12 mouse cellular contexts compared by ENCODE assay signal in genomic region chr3:135630430-135631095, GRCm38 (mm10).
DNase-seq lines count a peak whose midpoint lies in the region; ATAC-seq and TF ChIP-seq lines count a peak whose summit lies in the region.
"Had no signal": no experiment of that assay in that cellular context is flagged by ENCODE, and none has a peak within 500 bp of the region (broad histone marks: within the 10 kb centered on the region; RNA-seq: fewer than 3 reads in every experiment).

No protein-coding gene starts in this region.

- H3K4me3 ChIP-seq in lung, adult 2 months (replicated peaks; ENCODE audit: extremely low read depth, low read depth, low read length), result no peak overlapping the region
- H3K4me3 ChIP-seq: limb, embryonic 13.5 days; neural tube, embryonic 12.5 days had no signal

- WGBS in lung, adult 2 months, result 76% methylated on average over 21 of the region's 21 CpGs

- no peak for TF ChIP-seq CTCF in lung, adult 2 months (IDR thresholded peaks at IDR 0.05; ENCODE audit: insufficient read depth, low read length)

- peak; percentile 35 to 47 for DNase-seq in lung, adult 18-20 months
- no peak for DNase-seq in lung, adult 2 months
- peak; percentile 8 for DNase-seq in cerebellum, adult 8-10 months
- peak; percentile 33 to 34 for DNase-seq in kidney, adult 8-10 months
- peak; percentile 72 for DNase-seq in right cerebral cortex, adult 18-20 months
- DNase-seq in thymus, postnatal 4 days, result no peak
- no peak for DNase-seq in urinary bladder, adult 2 months (ENCODE audit: low spot score)
- DNase-seq: heart, adult 18-20 months had no signal

- H3K4me1 ChIP-seq in lung, adult 2 months (ENCODE audit: control insufficient read depth, insufficient read depth, low read length), result peaks cover 9% of the 10 kb centered on the region
- H3K4me1 ChIP-seq: neural tube, embryonic 12.5 days had no signal

- TF ChIP-seq POLR2A in lung, adult 2 months (IDR thresholded peaks at IDR 0.05; ENCODE audit: borderline replicate concordance, extremely low read depth, low read depth, low read length), result no peak

- ATAC-seq in inflammation-experienced regulatory T-cells, adult 6 months, result no peak
- ATAC-seq: Patski had no signal

Comparison
In these comparisons a context has a peak if more than half of its experiments do, and no peak if none do; other contexts are left out.
1. DNase-seq: peak in lung, adult 18-20 months (2 of 2), cerebellum, adult 8-10 months (single experiment), kidney, adult 8-10 months (2 of 2) and right cerebral cortex, adult 18-20 months (single experiment); none in lung, adult 2 months (single experiment), thymus, postnatal 4 days (single experiment) and urinary bladder, adult 2 months (single experiment).